Mouse (Mus musculus): ENCODE data around the gene Sh2d7. TPM values are rescaled to one million over a fixed set of nuclear protein-coding genes. Genes with fewer than 3 reads are reported as not detected.

Sh2d7 gene
- 0.16 and 0.18 TPM in 2 replicates for total RNA-seq (2012; rRNA removed)

DNA sequence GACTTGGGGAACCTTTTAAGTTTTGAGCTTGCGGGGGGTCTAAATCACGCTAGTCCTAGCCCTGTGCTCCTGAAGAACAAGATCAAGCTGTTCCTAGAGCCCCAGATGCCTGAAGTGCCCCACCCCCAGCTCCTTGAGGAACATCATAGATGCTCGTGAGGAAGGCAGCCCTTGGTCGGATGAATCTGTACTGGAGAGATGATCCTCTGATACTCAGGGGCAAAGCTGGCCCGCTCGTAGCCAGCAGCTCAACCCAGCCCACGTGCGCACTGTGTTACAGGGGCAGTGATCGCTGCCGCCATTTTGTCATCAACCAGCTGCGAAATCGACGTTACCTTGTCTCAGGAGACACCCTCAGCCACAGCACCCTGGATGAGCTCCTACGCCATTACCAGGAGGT is at the start of gene Sh2d7:
Sh2d7 (plus strand) TSS at position 301 of the 400 bp plus-strand sequence.
- in situ Hi-C loops (cut with MboI; ENCODE audit: low sequenced_read_pairs in 2 of 2, unreplicated experiment in 2 of 2): no loop called here
- peaks cover 0 to 2% of the 10 kb centered on the region in 2 experiments; a peak in 1 of 4 replicates for H3K4me1 ChIP-seq (ENCODE audit: control insufficient read depth in 2 of 2, insufficient read depth in 2 of 2, low read length in 2 of 2, poor library complexity in 1 of 2)
- no peaks in the 10 kb centered on the region for H3K36me3 ChIP-seq (ENCODE audit: control insufficient read depth, insufficient read depth, low read length, poor library complexity, severe bottlenecking)
- H3K27ac ChIP-seq (ENCODE audit: insufficient read depth, low read depth, low read length, poor library complexity, severe bottlenecking): no peak within 1 kb of the TSS
- no peak for TF ChIP-seq ZNF384 (IDR thresholded peaks at IDR 0.05; ENCODE audit: low read depth, low read length)
- no peak for TF ChIP-seq HCFC1 (IDR thresholded peaks at IDR 0.05; ENCODE audit: borderline replicate concordance, insufficient read depth, low read length)
- TF ChIP-seq MAFK (IDR thresholded peaks at IDR 0.05; ENCODE audit: insufficient read depth, low read depth, low read length): no peak
- no peak for TF ChIP-seq ZC3H11A (IDR thresholded peaks at IDR 0.05; ENCODE audit: borderline replicate concordance, low read depth, low read length)
- no peak for TF ChIP-seq CHD2 (IDR thresholded peaks at IDR 0.05; ENCODE audit: low read depth, low read length)
- H3K9me3 ChIP-seq (ENCODE audit: control insufficient read depth, insufficient read depth, low read depth, low read length): no peaks in the 10 kb centered on the region
- no peak within 1 kb of the TSS for H3K4me3 ChIP-seq (ENCODE audit: insufficient read depth in 1 of 2, low read depth in 1 of 2, low read length in 2 of 2, poor library complexity in 1 of 2, severe bottlenecking in 1 of 2)
- DNase-seq (ENCODE audit: low read depth, low spot score): no peak
- H3K9ac ChIP-seq (ENCODE audit: insufficient read depth, low read depth, low read length, poor library complexity, severe bottlenecking): no peak within 1 kb of the TSS

DNA sequence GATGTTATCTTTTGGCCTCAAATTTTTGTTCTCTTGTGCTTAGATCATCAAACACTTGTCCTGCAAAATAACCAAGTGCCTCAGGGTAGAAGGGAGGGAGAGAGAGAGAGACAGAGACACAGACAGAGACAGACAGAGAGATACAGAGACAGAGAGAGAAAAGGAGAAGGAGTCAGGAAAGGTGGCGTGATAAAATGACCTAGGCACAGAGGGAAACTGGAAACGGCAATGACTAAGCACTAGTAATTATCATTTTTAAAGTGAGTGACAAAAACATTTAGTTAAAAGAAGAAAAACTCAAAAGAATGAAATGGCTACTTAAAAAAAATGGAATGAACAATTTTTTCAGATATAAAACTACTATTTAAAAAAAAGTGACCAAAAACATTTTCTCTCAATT is 49.2 kb upstream of the Sh2d7 start:
- H3K4me3 ChIP-seq (ENCODE audit: insufficient read depth in 1 of 2, low read depth in 1 of 2, low read length in 2 of 2, poor library complexity in 1 of 2, severe bottlenecking in 1 of 2): no peak overlapping the region

DNA sequence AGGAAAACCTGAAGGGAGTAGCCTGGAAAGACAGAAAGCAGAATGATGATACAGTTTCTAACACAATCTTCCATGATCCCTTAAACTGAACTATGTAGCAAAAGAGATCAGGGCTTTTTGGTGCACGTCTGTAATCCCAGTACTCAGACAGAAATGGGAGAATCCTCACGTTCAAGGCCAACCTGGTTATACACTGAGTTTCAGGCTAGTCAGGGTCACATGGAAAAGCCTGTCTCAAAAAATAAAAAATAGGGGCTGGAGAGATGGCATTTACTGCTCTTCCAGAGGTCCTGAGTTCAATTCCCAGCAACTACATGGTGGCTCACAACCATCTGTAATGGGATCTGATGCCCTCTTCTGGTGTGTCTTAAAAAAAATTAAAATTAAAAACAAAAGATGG is 48.4 kb upstream of the Sh2d7 start:
- Histone ChIP-seq H3K4me1 (ENCODE audit: control insufficient read depth in 2 of 2, insufficient read depth in 2 of 2, low read length in 2 of 2, poor library complexity in 1 of 2) (no peaks in the 10 kb centered on the region), H3K9me3 (ENCODE audit: control insufficient read depth, insufficient read depth, low read depth, low read length) (no peaks in the 10 kb centered on the region), H3K9ac (ENCODE audit: insufficient read depth, low read depth, low read length, poor library complexity, severe bottlenecking) (no peak overlapping the region), H3K27ac (ENCODE audit: insufficient read depth, low read depth, low read length, poor library complexity, severe bottlenecking) (no peak overlapping the region), H3K36me3 (ENCODE audit: control insufficient read depth, insufficient read depth, low read length, poor library complexity, severe bottlenecking) (no peaks in the 10 kb centered on the region), H3K4me3 (ENCODE audit: insufficient read depth in 1 of 2, low read depth in 1 of 2, low read length in 2 of 2, poor library complexity in 1 of 2, severe bottlenecking in 1 of 2) (no peak overlapping the region)
- in situ Hi-C loops (cut with MboI; ENCODE audit: low sequenced_read_pairs in 2 of 2, unreplicated experiment in 2 of 2): no loop called here
- no peak for DNase-seq (ENCODE audit: low read depth, low spot score)
- TF ChIP-seq CHD2 (IDR thresholded peaks at IDR 0.05; ENCODE audit: low read depth, low read length) (no peak), HCFC1 (IDR thresholded peaks at IDR 0.05; ENCODE audit: borderline replicate concordance, insufficient read depth, low read length) (no peak), MAFK (IDR thresholded peaks at IDR 0.05; ENCODE audit: insufficient read depth, low read depth, low read length) (no peak), ZNF384 (IDR thresholded peaks at IDR 0.05; ENCODE audit: low read depth, low read length) (no peak), ZC3H11A (IDR thresholded peaks at IDR 0.05; ENCODE audit: borderline replicate concordance, low read depth, low read length) (no peak)

More for the DNA sequence above, 49.2 kb upstream of the Sh2d7 start:
- in situ Hi-C loops (cut with MboI; ENCODE audit: low sequenced_read_pairs in 2 of 2, unreplicated experiment in 2 of 2): no loop called here
- DNase-seq (ENCODE audit: low read depth, low spot score): no peak
- Histone ChIP-seq H3K36me3 (ENCODE audit: control insufficient read depth, insufficient read depth, low read length, poor library complexity, severe bottlenecking) (no peaks in the 10 kb centered on the region), H3K9ac (ENCODE audit: insufficient read depth, low read depth, low read length, poor library complexity, severe bottlenecking) (no peak overlapping the region), H3K9me3 (ENCODE audit: control insufficient read depth, insufficient read depth, low read depth, low read length) (no peaks in the 10 kb centered on the region), H3K4me1 (ENCODE audit: control insufficient read depth in 2 of 2, insufficient read depth in 2 of 2, low read length in 2 of 2, poor library complexity in 1 of 2) (no peaks in the 10 kb centered on the region), H3K27ac (ENCODE audit: insufficient read depth, low read depth, low read length, poor library complexity, severe bottlenecking) (no peak overlapping the region)
- TF ChIP-seq ZNF384 (IDR thresholded peaks at IDR 0.05; ENCODE audit: low read depth, low read length): no peak
- no peak for TF ChIP-seq HCFC1 (IDR thresholded peaks at IDR 0.05; ENCODE audit: borderline replicate concordance, insufficient read depth, low read length)
- no peak for TF ChIP-seq CHD2 (IDR thresholded peaks at IDR 0.05; ENCODE audit: low read depth, low read length)
- no peak for TF ChIP-seq MAFK (IDR thresholded peaks at IDR 0.05; ENCODE audit: insufficient read depth, low read depth, low read length)
- TF ChIP-seq ZC3H11A (IDR thresholded peaks at IDR 0.05; ENCODE audit: borderline replicate concordance, low read depth, low read length): no peak

DNA sequence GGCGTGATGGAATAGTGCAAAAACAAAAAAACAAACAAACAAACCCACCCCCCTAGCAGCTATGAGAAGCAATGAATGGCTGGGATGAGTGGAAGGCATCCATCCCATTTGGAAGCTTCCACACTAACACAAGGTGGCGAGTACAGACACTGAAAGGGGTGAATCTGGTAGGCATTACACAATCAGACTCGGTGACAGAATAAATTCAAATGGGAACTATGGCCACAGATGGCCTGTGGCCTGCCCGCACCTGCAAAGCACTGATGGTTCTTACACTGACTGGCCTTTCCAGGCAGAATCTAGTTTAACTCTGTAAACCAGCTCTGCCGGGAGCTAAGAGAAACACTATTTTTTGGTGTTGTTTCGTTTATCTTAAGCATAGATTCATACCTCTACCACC is 39.5 kb upstream of the Sh2d7 start:
- Histone ChIP-seq H3K27ac (ENCODE audit: insufficient read depth, low read depth, low read length, poor library complexity, severe bottlenecking) (no peak overlapping the region), H3K4me3 (ENCODE audit: insufficient read depth in 1 of 2, low read depth in 1 of 2, low read length in 2 of 2, poor library complexity in 1 of 2, severe bottlenecking in 1 of 2) (no peak overlapping the region), H3K4me1 (ENCODE audit: control insufficient read depth in 2 of 2, insufficient read depth in 2 of 2, low read length in 2 of 2, poor library complexity in 1 of 2) (no peaks in the 10 kb centered on the region), H3K36me3 (ENCODE audit: control insufficient read depth, insufficient read depth, low read length, poor library complexity, severe bottlenecking) (no peaks in the 10 kb centered on the region; the same call in 1 of the 2 replicates), H3K9ac (ENCODE audit: insufficient read depth, low read depth, low read length, poor library complexity, severe bottlenecking) (peak overlapping the region; percentile 24; the same call in 1 of the 2 replicates), H3K9me3 (ENCODE audit: control insufficient read depth, insufficient read depth, low read depth, low read length) (no peaks in the 10 kb centered on the region)
- in situ Hi-C loops (cut with MboI; ENCODE audit: low sequenced_read_pairs in 2 of 2, unreplicated experiment in 2 of 2): no loop called here
- no peak for DNase-seq (ENCODE audit: low read depth, low spot score)
- TF ChIP-seq ZNF384 (IDR thresholded peaks at IDR 0.05; ENCODE audit: low read depth, low read length) (no peak), HCFC1 (IDR thresholded peaks at IDR 0.05; ENCODE audit: borderline replicate concordance, insufficient read depth, low read length) (no peak), CHD2 (IDR thresholded peaks at IDR 0.05; ENCODE audit: low read depth, low read length) (no peak), ZC3H11A (IDR thresholded peaks at IDR 0.05; ENCODE audit: borderline replicate concordance, low read depth, low read length) (no peak), MAFK (IDR thresholded peaks at IDR 0.05; ENCODE audit: insufficient read depth, low read depth, low read length) (no peak)

DNA sequence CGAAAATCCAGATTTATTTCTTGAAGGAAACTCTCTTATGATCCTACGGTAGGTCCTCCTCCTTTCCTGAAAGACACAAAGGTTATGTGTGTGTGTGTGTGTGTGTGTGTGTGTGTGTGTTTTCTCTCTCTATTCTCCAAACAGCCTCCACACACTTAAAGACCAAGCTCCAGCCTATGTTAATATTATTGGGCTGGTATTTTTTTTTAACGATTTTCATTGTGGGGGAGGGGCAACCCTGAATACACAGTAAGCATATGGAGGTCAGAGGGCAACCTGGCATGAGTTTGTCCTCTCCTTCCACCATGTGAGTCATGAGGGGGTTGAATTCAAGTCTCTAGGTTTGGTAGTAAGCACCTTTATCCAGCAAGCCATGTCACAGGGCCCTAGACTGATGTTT is 39.0 kb upstream of the Sh2d7 start:
- H3K36me3 ChIP-seq (ENCODE audit: control insufficient read depth, insufficient read depth, low read length, poor library complexity, severe bottlenecking): no peaks in the 10 kb centered on the region; the same call in 1 of the 2 replicates
- in situ Hi-C loops (cut with MboI; ENCODE audit: low sequenced_read_pairs in 2 of 2, unreplicated experiment in 2 of 2): no loop called here
- no peak for DNase-seq (ENCODE audit: low read depth, low spot score)
- no peak for TF ChIP-seq CHD2 (IDR thresholded peaks at IDR 0.05; ENCODE audit: low read depth, low read length)
- no peak for TF ChIP-seq ZNF384 (IDR thresholded peaks at IDR 0.05; ENCODE audit: low read depth, low read length)
- TF ChIP-seq HCFC1 (IDR thresholded peaks at IDR 0.05; ENCODE audit: borderline replicate concordance, insufficient read depth, low read length): no peak
- no peak for TF ChIP-seq ZC3H11A (IDR thresholded peaks at IDR 0.05; ENCODE audit: borderline replicate concordance, low read depth, low read length)
- TF ChIP-seq MAFK (IDR thresholded peaks at IDR 0.05; ENCODE audit: insufficient read depth, low read depth, low read length): no peak
- no peak overlapping the region for H3K4me3 ChIP-seq (ENCODE audit: insufficient read depth in 1 of 2, low read depth in 1 of 2, low read length in 2 of 2, poor library complexity in 1 of 2, severe bottlenecking in 1 of 2)
- no peaks in the 10 kb centered on the region for H3K4me1 ChIP-seq (ENCODE audit: control insufficient read depth in 2 of 2, insufficient read depth in 2 of 2, low read length in 2 of 2, poor library complexity in 1 of 2)
- no peaks in the 10 kb centered on the region for H3K9me3 ChIP-seq (ENCODE audit: control insufficient read depth, insufficient read depth, low read depth, low read length)
- no peak overlapping the region for H3K27ac ChIP-seq (ENCODE audit: insufficient read depth, low read depth, low read length, poor library complexity, severe bottlenecking)
- no peak overlapping the region for H3K9ac ChIP-seq (ENCODE audit: insufficient read depth, low read depth, low read length, poor library complexity, severe bottlenecking)
